Mouse (Mus musculus) retina, postnatal 1 day (tissue): ENCODE measurements around the gene Sept5.

ENCODE experiments used
- DNase-seq: peaks from one replicate; pipeline ENCODE4 v3.0.0-alpha.2; 2012

The Sept5 gene

DNA sequence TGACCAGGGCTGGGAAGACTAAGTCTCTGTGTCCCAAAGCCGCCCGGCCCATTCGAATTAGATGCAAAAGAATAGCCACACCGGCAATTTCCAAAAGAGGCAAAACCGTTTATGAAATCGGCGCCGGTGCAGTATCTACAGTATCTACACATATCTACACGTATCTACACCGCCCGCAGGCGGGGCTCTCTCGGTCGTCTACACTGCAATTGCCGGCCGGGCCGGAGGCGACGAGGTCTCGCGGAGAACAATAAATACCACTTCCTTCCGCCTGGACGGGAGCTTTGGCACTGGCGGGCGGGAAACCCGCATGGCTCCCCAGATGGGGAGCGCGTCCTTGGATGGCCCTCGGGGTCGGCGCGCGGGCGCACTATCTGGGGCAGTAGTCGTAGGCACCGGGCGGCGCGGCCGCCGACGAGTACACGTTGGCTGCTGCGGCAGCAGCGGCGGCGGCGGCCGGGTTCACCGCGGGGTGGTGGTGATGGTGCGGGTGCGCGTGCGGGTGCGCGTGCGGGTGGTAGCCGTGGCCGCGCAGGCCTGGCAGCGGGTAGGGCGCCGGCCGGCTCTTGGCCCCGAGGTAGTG is 48.0 kb downstream of the Sept5 start:
- DNase-seq = peak; percentile 66

DNA sequence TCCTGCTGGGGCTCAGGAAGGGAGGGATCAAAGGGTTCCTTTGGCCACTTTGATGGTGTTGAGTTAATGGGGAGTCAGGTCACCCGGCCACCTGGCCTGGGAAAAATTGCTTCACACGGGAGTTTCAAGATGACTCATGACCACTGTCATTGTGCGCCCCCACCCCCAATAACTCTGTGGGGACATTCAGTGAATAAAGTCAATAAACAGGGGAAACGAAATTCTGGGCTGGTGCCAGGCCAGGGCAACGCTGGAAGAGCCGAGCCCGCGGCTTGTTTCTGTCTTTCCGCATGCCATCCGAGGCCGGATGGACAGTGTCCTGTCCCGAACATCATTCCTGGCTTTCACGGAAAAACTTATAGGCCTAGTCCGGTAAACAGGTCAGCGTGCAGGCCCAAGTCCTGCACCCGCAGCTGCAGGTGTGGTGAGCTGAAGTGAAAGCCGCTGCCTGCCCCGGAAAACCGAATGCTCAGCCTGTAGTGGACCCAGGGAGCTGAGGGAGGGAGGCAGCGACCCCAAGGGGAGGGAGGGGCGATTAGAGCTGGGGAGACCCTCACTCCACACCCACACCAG is 48.6 kb downstream of the Sept5 start:
- DNase-seq = no peak

DNA sequence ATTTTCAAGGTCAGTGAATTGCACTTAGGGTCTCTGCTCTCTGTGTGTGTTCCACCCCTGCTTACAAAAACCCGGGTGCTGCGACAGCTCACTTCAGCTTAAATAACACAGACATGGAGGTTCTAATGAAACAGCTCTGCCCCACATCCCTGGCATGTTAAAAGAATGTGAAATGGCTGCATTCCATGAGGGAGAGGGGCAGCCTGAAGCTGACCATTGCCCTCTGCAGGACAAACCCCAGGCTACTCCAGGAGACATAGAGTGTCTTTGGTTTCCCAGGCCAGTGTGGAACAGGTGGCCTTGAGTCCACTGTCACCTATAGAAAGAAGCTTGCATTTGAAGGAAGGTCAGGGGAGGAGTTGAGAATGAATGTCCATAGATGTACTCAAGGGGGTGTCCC is 49.4 kb downstream of the Sept5 start:
- DNase-seq = no peak

GRCm38 (mm10) chr16:18577599-18578160 is 52.1 kb downstream of the Sept5 start:
- DNase-seq = peak; percentile 37

- DNase-seq = no peak
These were observed 52.7 kb downstream of the Sept5 start for GRCm38 (mm10) chr16:18577071-18577470.

- no peak for DNase-seq
These were observed 55.6 kb downstream of the Sept5 start for GRCm38 (mm10) chr16:18574196-18574595.
